Mouse (Mus musculus) CH12.LX (cell line): ENCODE measurements around the gene B3gnt2. TPM values are rescaled to one million over a fixed set of nuclear protein-coding genes. Genes with fewer than 3 reads are reported as not detected.
A peak's percentile ranks its signal among the peaks of the same experiment; 100 is the strongest.

Source experiments
- DNase-seq: peaks from one replicate; pipeline ENCODE4 v3.0.0-alpha.2; 2013; ENCODE audit errors: extremely low read depth
- H3K27ac ChIP-seq: 2 replicates; pipeline ENCODE4 v1.5.1; 2012; ENCODE audit warnings: low read depth, mild to moderate bottlenecking, control low read depth, moderate library complexity; ENCODE audit not compliant: insufficient read depth
- H3K27me3 ChIP-seq: replicated peaks from 2 replicates; pipeline ENCODE3; 2012; ENCODE audit warnings: inconsistent platforms
- H3K36me3 ChIP-seq, 2 experiments: replicated peaks in 1 of 2; 2 replicates each; pipeline versions ENCODE3 to v1.6.1; 2012; ENCODE audit warnings: inconsistent platforms in 1 of 2, low read length in 1 of 2, mild to moderate bottlenecking in 1 of 2, mixed read lengths in 1 of 2, moderate library complexity in 1 of 2; ENCODE audit not compliant: control insufficient read depth in 1 of 2, insufficient read depth in 1 of 2
- H3K4me1 ChIP-seq, 2 experiments: 2 replicates each; pipeline ENCODE4 v1.6.1; 2012; ENCODE audit warnings: inconsistent platforms in 1 of 2, moderate library complexity in 1 of 2; ENCODE audit not compliant: insufficient read depth in 2 of 2, control insufficient read depth in 1 of 2
- H3K4me2 ChIP-seq: 2 replicates; pipeline ENCODE4 v1.6.1; 2012; ENCODE audit warnings: low read depth, mild to moderate bottlenecking, control low read depth; ENCODE audit not compliant: poor library complexity, insufficient read depth, severe bottlenecking
- H3K4me3 ChIP-seq, 3 experiments: fragments of 150-350 bp in 1 of 3; sonication (generic) in 1 of 3; replicated peaks in 1 of 3; 2 replicates each; pipeline versions ENCODE3 to v1.5.1; 2011 to 2012; ENCODE audit warnings: low read depth in 2 of 3, low read length in 2 of 3, mild to moderate bottlenecking in 2 of 3, moderate library complexity in 2 of 3, control low read depth in 1 of 3, improper control_type of control experiment in 1 of 3, inconsistent platforms in 1 of 3, mixed read lengths in 1 of 3; ENCODE audit not compliant: poor library complexity in 1 of 3
- H3K79me2 ChIP-seq: replicated peaks from 2 replicates; pipeline ENCODE4 v1.6.1; 2012; ENCODE audit warnings: mild to moderate bottlenecking, moderate library complexity; ENCODE audit not compliant: control insufficient read depth, poor library complexity, insufficient read depth, severe bottlenecking; ENCODE audit errors: extremely low read depth
- H3K9ac ChIP-seq: 2 replicates; pipeline ENCODE4 v1.6.1; 2012; ENCODE audit warnings: low read depth, mild to moderate bottlenecking, control low read depth, moderate library complexity; ENCODE audit not compliant: insufficient read depth
- H3K9me3 ChIP-seq: replicated peaks from 2 replicates; pipeline ENCODE3; 2012; ENCODE audit warnings: low read length, inconsistent platforms, mixed read lengths
- BHLHE40 ChIP-seq: IDR thresholded peaks from 2 replicates; pipeline ENCODE4 v1.6.1; 2011; ENCODE audit warnings: mild to moderate bottlenecking, low read depth, low read length, improper control_type of control experiment
- ELF1 ChIP-seq: IDR thresholded peaks from 2 replicates; pipeline ENCODE4 v1.6.1; 2014; ENCODE audit warnings: low read depth, mild to moderate bottlenecking, inconsistent platforms, low read length, improper control_type of control experiment
- ETS1 ChIP-seq: conservative IDR thresholded peaks from 2 replicates; pipeline ENCODE4 v1.6.1; 2012; ENCODE audit warnings: low read depth, mild to moderate bottlenecking, inconsistent platforms, low read length, improper control_type of control experiment, moderate library complexity
- HCFC1 ChIP-seq: IDR thresholded peaks from 2 replicates; pipeline ENCODE4 v1.6.1; 2012; ENCODE audit warnings: low read depth, mild to moderate bottlenecking, inconsistent platforms, low read length, improper control_type of control experiment
- JUND ChIP-seq: conservative IDR thresholded peaks from 2 replicates; pipeline ENCODE4 v1.6.1; 2011; ENCODE audit warnings: low read depth, low read length, improper control_type of control experiment
- MAX ChIP-seq: IDR thresholded peaks from 2 replicates; pipeline ENCODE4 v1.6.1; 2011; ENCODE audit warnings: low read length, improper control_type of control experiment
- MEF2A ChIP-seq: IDR thresholded peaks from 2 replicates; pipeline ENCODE4 v1.6.1; 2014; ENCODE audit warnings: low read depth, mild to moderate bottlenecking, inconsistent platforms, low read length, improper control_type of control experiment, borderline replicate concordance
- MXI1 ChIP-seq: IDR thresholded peaks from 2 replicates; pipeline ENCODE4 v1.6.1; 2011; ENCODE audit warnings: mild to moderate bottlenecking, low read depth, low read length, improper control_type of control experiment
- MYC ChIP-seq: IDR thresholded peaks from 2 replicates; pipeline ENCODE4 v1.6.1; 2011; ENCODE audit warnings: low read depth, mild to moderate bottlenecking, improper control_type of control experiment, low read length
- NRF1 ChIP-seq: IDR thresholded peaks from 2 replicates; pipeline ENCODE4 v1.6.1; 2014; ENCODE audit warnings: low read depth, mild to moderate bottlenecking, inconsistent platforms, low read length, improper control_type of control experiment, moderate library complexity
- POLR2AphosphoS2 ChIP-seq: IDR thresholded peaks from 2 replicates; pipeline ENCODE4 v1.6.1; 2011; ENCODE audit warnings: low read depth, low read length, improper control_type of control experiment
- RCOR1 ChIP-seq: conservative IDR thresholded peaks from 2 replicates; pipeline ENCODE4 v1.6.1; 2012; ENCODE audit warnings: low read depth, mild to moderate bottlenecking, inconsistent platforms, low read length, improper control_type of control experiment
- SMC3 ChIP-seq: IDR thresholded peaks from 2 replicates; pipeline ENCODE4 v1.6.1; 2011; ENCODE audit warnings: low read depth, low read length, improper control_type of control experiment
- ZMIZ1 ChIP-seq: IDR thresholded peaks from 2 replicates; pipeline ENCODE4 v1.6.1; 2012; ENCODE audit warnings: low read depth, mild to moderate bottlenecking, inconsistent platforms, low read length, improper control_type of control experiment
- ZNF384 ChIP-seq: IDR thresholded peaks from 2 replicates; pipeline ENCODE4 v1.6.1; 2012; ENCODE audit warnings: low read depth, low read length, improper control_type of control experiment, inconsistent platforms
- dilution Hi-C: fragments of 300-500 bp; cut with MboI; formaldehyde crosslinking; loops from 2 replicates; pipeline ENCODE4 v1.14.3; 2020; ENCODE audit warnings: low sequenced_read_pairs; ENCODE audit not compliant: extremely low pct_unique_long_range_greater_than_20kb, extremely low pct_ligation_motif_present
- in situ Hi-C: fragments of 300-500 bp; cut with MboI; formaldehyde crosslinking; loops from 3 replicates; pipeline ENCODE4 v1.14.3; 2019; ENCODE audit warnings: low sequenced_read_pairs, low pct_ligation_motif_present, low pct_unique_long_range_greater_than_20kb, mixed read lengths
- polyA plus RNA-seq: library from polyadenylated mRNA; unstranded; fragments of >175 nt; gene quantifications from 2 replicates; pipeline ENCODE4 v1.2.1, GENCODE M21; 2012; ENCODE audit warnings: low read depth; ENCODE audit not compliant: insufficient read length
- total RNA-seq, 2 experiments: library from RNA; depleted of rRNA; stranded (reverse); fragments of 300-350 nt in 1 of 2; fragments of >200 nt in 1 of 2; gene quantifications; 2 replicates each; pipeline ENCODE4 v1.2.3; 2012 to 2014

Gene B3gnt2
- total and polyA plus RNA-seq, 3 experiments: 74.6 to 96.0 (median 75.2) TPM

DNA sequence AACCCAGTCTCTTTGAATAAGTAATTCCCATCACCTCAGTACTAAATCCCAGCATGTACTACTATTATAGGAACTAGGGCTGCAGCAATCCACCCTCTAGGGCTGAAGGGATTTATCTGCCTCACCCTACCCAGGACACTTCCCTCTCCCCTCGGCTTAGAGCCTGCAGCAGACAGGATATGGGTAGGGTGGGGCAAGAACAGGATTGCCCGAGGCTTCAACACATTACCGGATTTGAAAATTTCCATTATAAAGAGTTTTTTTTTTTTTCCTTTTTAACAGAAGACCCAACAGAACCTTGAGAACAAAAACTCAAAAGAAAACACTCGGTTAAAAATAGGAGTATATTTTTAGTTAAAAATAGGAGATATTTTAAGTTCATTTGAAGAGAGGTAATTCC lies 9.3 kb downstream of the B3gnt2 start:
- peaks cover 96% of the 10 kb centered on the region for H3K79me2 ChIP-seq
- H3K4me3 ChIP-seq: peak overlapping the region in 2 of 3 experiments; percentile 17 to 50
- no peaks in the 10 kb centered on the region for H3K27me3 ChIP-seq
- in situ Hi-C loops: loop anchor here (5.0 kb wide), 1 partner anchor 159 kb away; no protein-coding TSS in a partner anchor
- no peak overlapping the region for H3K27ac ChIP-seq
- TF ChIP-seq SMC3: no peak
- TF ChIP-seq ZNF384: peak; percentile 76
- H3K9ac ChIP-seq: peak overlapping the region; percentile 7; the same call in 1 of the 2 replicates
- no peaks in the 10 kb centered on the region for H3K9me3 ChIP-seq
- dilution Hi-C loops: no loop called here
- DNase-seq: no peak
- peaks cover 45 to 89% of the 10 kb centered on the region in 2 experiments for H3K4me1 ChIP-seq
- peak overlapping the region; percentile 35 for H3K4me2 ChIP-seq
- H3K36me3 ChIP-seq: peaks cover 7 to 56% of the 10 kb centered on the region in 2 experiments

DNA sequence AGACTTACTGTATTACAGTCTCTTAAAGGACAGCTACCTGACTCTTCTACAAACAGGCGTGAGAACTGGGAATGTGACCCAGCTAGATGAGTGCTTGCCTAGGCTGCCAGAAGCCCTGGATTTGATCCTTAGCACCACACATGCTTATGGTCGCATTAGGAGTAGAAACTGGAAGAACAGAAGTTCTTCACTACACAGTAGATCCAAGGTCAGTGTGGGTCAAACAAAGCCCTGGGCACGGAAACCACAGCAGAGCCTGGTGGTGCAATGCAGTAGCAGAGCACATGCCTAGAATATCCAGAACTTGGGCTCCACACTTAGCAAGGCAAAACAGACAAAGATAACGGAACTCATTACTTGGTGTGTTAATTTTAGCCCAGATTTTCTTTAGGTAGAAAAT lies 10.7 kb downstream of the B3gnt2 start:
- in situ Hi-C loops (loop anchor here (5.0 kb wide), 1 partner anchor 158 kb away; no protein-coding TSS in a partner anchor), dilution Hi-C loops (no loop called here)
- H3K4me3 ChIP-seq: no peak overlapping the region
- H3K27ac ChIP-seq: peak overlapping the region; percentile 64
- peaks cover 46 to 96% of the 10 kb centered on the region in 2 experiments for H3K4me1 ChIP-seq
- H3K36me3 ChIP-seq: peaks cover 7 to 56% of the 10 kb centered on the region in 2 experiments
- H3K9me3 ChIP-seq: no peaks in the 10 kb centered on the region
- peak overlapping the region; percentile 3 for H3K4me2 ChIP-seq
- no peak for DNase-seq
- TF ChIP-seq NRF1: no peak
- TF ChIP-seq HCFC1: no peak
- TF ChIP-seq ELF1: no peak
- no peak for TF ChIP-seq JUND
- TF ChIP-seq BHLHE40: peak; percentile 52
- TF ChIP-seq ZMIZ1: no peak
- TF ChIP-seq ETS1: no peak
- peak; percentile 52; the same call in 1 of the 2 replicates for TF ChIP-seq MAX
- TF ChIP-seq MYC: peak; percentile 55
- 0 out of 2 replicates have a peak, but pooled peaks have one; percentile 17 for TF ChIP-seq MEF2A
- TF ChIP-seq MXI1: peak; percentile 63
- no peak for TF ChIP-seq POLR2AphosphoS2
- TF ChIP-seq RCOR1: no peak
- H3K27me3 ChIP-seq: no peaks in the 10 kb centered on the region
- peak overlapping the region; percentile 7 for H3K9ac ChIP-seq
- peaks cover 95% of the 10 kb centered on the region for H3K79me2 ChIP-seq
